In genomic region chrX:14628267-14628901, GRCm38 (mm10) we compare ENCODE assay signal across 8 mouse cellular contexts.
DNase-seq lines count a peak whose midpoint lies in the region; ATAC-seq and TF ChIP-seq lines count a peak whose summit lies in the region.

No protein-coding gene starts in this region.

- peak; percentile 87 for DNase-seq in Muller cell, postnatal 12 days (ENCODE audit: inconsistent ontology term)
- peak; percentile 41 for DNase-seq in forebrain, embryonic 14.5 days (ENCODE audit: low spot score)
- DNase-seq in thymus, postnatal 0 days (ENCODE audit: low spot score): no peak

- no peak overlapping the region for H3K4me2 ChIP-seq in forebrain, embryonic 13.5 days
- H3K4me2 ChIP-seq in forebrain, embryonic 16.5 days (ENCODE audit: low read length): no peak overlapping the region
- no peak overlapping the region for H3K4me2 ChIP-seq in forebrain, embryonic 14.5 days (ENCODE audit: low read length)
- H3K4me2 ChIP-seq in hindbrain, embryonic 13.5 days: no peak overlapping the region
- H3K4me2 ChIP-seq in liver, embryonic 16.5 days (ENCODE audit: low read depth, low read length): no peak overlapping the region

- no peak overlapping the region for H3K9ac ChIP-seq in forebrain, embryonic 13.5 days
- H3K9ac ChIP-seq in forebrain, embryonic 16.5 days (replicated peaks; ENCODE audit: low read depth, low read length): no peak overlapping the region
- no peak overlapping the region for H3K9ac ChIP-seq in forebrain, embryonic 14.5 days (ENCODE audit: low read length)
- no peak overlapping the region for H3K9ac ChIP-seq in hindbrain, embryonic 13.5 days
- H3K9ac ChIP-seq in liver, embryonic 16.5 days (ENCODE audit: low read depth, low read length): no peak overlapping the region

- H3K27ac ChIP-seq in forebrain, embryonic 13.5 days: no peak overlapping the region
- no peak overlapping the region for H3K27ac ChIP-seq in forebrain, embryonic 16.5 days (ENCODE audit: low read length)
- no peak overlapping the region for H3K27ac ChIP-seq in forebrain, embryonic 14.5 days (ENCODE audit: low read depth, low read length)
- no peak overlapping the region for H3K27ac ChIP-seq in hindbrain, embryonic 13.5 days
- no peak overlapping the region for H3K27ac ChIP-seq in liver, embryonic 16.5 days (ENCODE audit: low read length)
- H3K27ac ChIP-seq in small intestine, adult 2 months (ENCODE audit: insufficient read depth, low read depth, low read length): peak overlapping the region; percentile 34; the same call in 1 of the 2 replicates

- no peak for TF ChIP-seq CTCF in small intestine, adult 2 months (IDR thresholded peaks at IDR 0.05; ENCODE audit: extremely low read depth, insufficient read length, insufficient replicate concordance, low read depth, low read length)

- H3K9me3 ChIP-seq in forebrain, embryonic 13.5 days (replicated peaks): no peaks in the 10 kb centered on the region
- no peaks in the 10 kb centered on the region for H3K9me3 ChIP-seq in forebrain, embryonic 16.5 days (ENCODE audit: control insufficient read depth, low read length)
- H3K9me3 ChIP-seq in forebrain, embryonic 14.5 days (replicated peaks; ENCODE audit: control insufficient read depth, low read length): no peaks in the 10 kb centered on the region
- no peaks in the 10 kb centered on the region for H3K9me3 ChIP-seq in hindbrain, embryonic 13.5 days
- no peaks in the 10 kb centered on the region for H3K9me3 ChIP-seq in liver, embryonic 16.5 days (replicated peaks; ENCODE audit: control insufficient read depth, low read length)

- no peaks in the 10 kb centered on the region for H3K4me1 ChIP-seq in forebrain, embryonic 13.5 days
- no peaks in the 10 kb centered on the region for H3K4me1 ChIP-seq in forebrain, embryonic 16.5 days (replicated peaks; ENCODE audit: control insufficient read depth, insufficient read depth, low read length)
- H3K4me1 ChIP-seq in forebrain, embryonic 14.5 days (ENCODE audit: control insufficient read depth, insufficient read depth, low read length): no peaks in the 10 kb centered on the region
- no peaks in the 10 kb centered on the region for H3K4me1 ChIP-seq in hindbrain, embryonic 13.5 days (replicated peaks)
- H3K4me1 ChIP-seq in liver, embryonic 16.5 days (ENCODE audit: control insufficient read depth, low read depth, low read length): no peaks in the 10 kb centered on the region
- no peaks in the 10 kb centered on the region for H3K4me1 ChIP-seq in small intestine, adult 2 months (ENCODE audit: control insufficient read depth, insufficient read depth, insufficient read length, low read length)

- no peaks in the 10 kb centered on the region for H3K27me3 ChIP-seq in forebrain, embryonic 13.5 days
- H3K27me3 ChIP-seq in forebrain, embryonic 16.5 days (replicated peaks; ENCODE audit: control insufficient read depth, insufficient read depth, low read length): no peaks in the 10 kb centered on the region
- H3K27me3 ChIP-seq in forebrain, embryonic 14.5 days (replicated peaks; ENCODE audit: control insufficient read depth, insufficient read depth, low read length): no peaks in the 10 kb centered on the region
- no peaks in the 10 kb centered on the region for H3K27me3 ChIP-seq in hindbrain, embryonic 13.5 days
- H3K27me3 ChIP-seq in liver, embryonic 16.5 days (ENCODE audit: control insufficient read depth, insufficient read depth, low read depth, low read length): no peaks in the 10 kb centered on the region
- no peaks in the 10 kb centered on the region for H3K27me3 ChIP-seq in small intestine, adult 2 months (ENCODE audit: control insufficient read depth, insufficient read depth, low read length)

- peak; percentile 33; the same call in 1 of the 2 replicates for ATAC-seq in forebrain, embryonic 13.5 days
- ATAC-seq in forebrain, embryonic 16.5 days: no peak
- peak; percentile 65; the same call in 1 of the 2 replicates for ATAC-seq in forebrain, embryonic 14.5 days
- peak; percentile 69 for ATAC-seq in hindbrain, embryonic 13.5 days (ENCODE audit: low FRiP score)
- ATAC-seq in liver, embryonic 16.5 days (ENCODE audit: low read depth): peak; percentile 27; the same call in 1 of the 2 replicates

- TF ChIP-seq POLR2A in small intestine, adult 2 months (IDR thresholded peaks at IDR 0.05; ENCODE audit: low read depth, low read length): no peak

- no peak overlapping the region for H3K4me3 ChIP-seq in forebrain, embryonic 13.5 days
- no peak overlapping the region for H3K4me3 ChIP-seq in forebrain, embryonic 16.5 days (replicated peaks; ENCODE audit: low read length)
- no peak overlapping the region for H3K4me3 ChIP-seq in forebrain, embryonic 14.5 days (ENCODE audit: low read depth, low read length)
- no peak overlapping the region for H3K4me3 ChIP-seq in hindbrain, embryonic 13.5 days
- no peak overlapping the region for H3K4me3 ChIP-seq in liver, embryonic 16.5 days (ENCODE audit: low read depth, low read length)
- H3K4me3 ChIP-seq in small intestine, adult 2 months (ENCODE audit: low read depth, low read length): no peak overlapping the region

- whole genome bisulfite sequencing in forebrain, embryonic 13.5 days: 21% methylated on average over 10 of the region's 10 CpGs
- WGBS in forebrain, embryonic 16.5 days: 27% methylated on average over 10 of the region's 10 CpGs
- whole genome bisulfite sequencing in forebrain, embryonic 14.5 days: 26% methylated on average over 10 of the region's 10 CpGs
- WGBS in hindbrain, embryonic 13.5 days: 49% methylated on average over 10 of the region's 10 CpGs
- 29% methylated on average over 10 of the region's 10 CpGs for WGBS in liver, embryonic 16.5 days (ENCODE audit: insufficient replicate concordance)
- WGBS in small intestine, adult 2 months: 25% methylated on average over 10 of the region's 10 CpGs

- H3K36me3 ChIP-seq in forebrain, embryonic 13.5 days (ENCODE audit: poor library complexity, severe bottlenecking): no peaks in the 10 kb centered on the region
- no peaks in the 10 kb centered on the region for H3K36me3 ChIP-seq in forebrain, embryonic 16.5 days (ENCODE audit: control insufficient read depth, insufficient read depth)
- no peaks in the 10 kb centered on the region for H3K36me3 ChIP-seq in forebrain, embryonic 14.5 days (ENCODE audit: control insufficient read depth, insufficient read depth, low read length)
- H3K36me3 ChIP-seq in hindbrain, embryonic 13.5 days: no peaks in the 10 kb centered on the region
- H3K36me3 ChIP-seq in liver, embryonic 16.5 days (ENCODE audit: control insufficient read depth, insufficient read depth): no peaks in the 10 kb centered on the region
- H3K36me3 ChIP-seq in small intestine, adult 2 months (ENCODE audit: control insufficient read depth, insufficient read depth, low read length): no peaks in the 10 kb centered on the region
